Mouse (Mus musculus): ENCODE measurements around the gene Sh3yl1. TPM values are rescaled to one million over a fixed set of nuclear protein-coding genes. Genes with fewer than 3 reads are reported as not detected.

Gene Sh3yl1
- polyA plus RNA-seq, 1 experiment from 2014 or later: 52.1 TPM

DNA sequence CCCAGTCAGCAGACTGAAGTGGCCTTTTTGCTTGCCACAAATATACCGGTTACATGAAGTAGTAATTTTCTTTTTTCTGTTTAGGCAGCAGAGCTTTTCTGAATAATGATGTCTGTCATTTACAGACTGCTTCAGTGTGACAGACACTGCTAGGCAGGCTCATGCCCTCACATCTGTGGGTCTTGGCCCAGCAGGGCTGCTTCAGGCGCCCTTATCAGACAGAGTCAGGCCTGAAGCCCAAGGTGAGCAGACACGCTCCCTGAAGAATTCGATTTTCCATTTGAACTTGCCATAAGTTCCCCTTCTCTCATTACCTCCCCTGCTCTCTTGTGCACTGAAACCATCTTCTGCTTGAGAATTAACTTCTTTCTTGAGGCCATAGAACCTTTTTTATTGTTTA lies 23.5 kb upstream of the Sh3yl1 start:
- no peak for ATAC-seq (ENCODE audit: low read depth)
- Histone ChIP-seq H3K27ac (ENCODE audit: low read depth, low read length) (no peak overlapping the region), H3K4me3 (ENCODE audit: low read depth, low read length) (no peak overlapping the region), H3K36me3 (ENCODE audit: control insufficient read depth, insufficient read depth, low read length) (no peaks in the 10 kb centered on the region), H3K27me3 (ENCODE audit: control insufficient read depth, insufficient read depth, low read length) (peaks cover 20% of the 10 kb centered on the region), H3K4me1 (ENCODE audit: control insufficient read depth, insufficient read depth, low read length) (peaks cover 9% of the 10 kb centered on the region; the same call in 1 of the 2 replicates), H3K9me3 (ENCODE audit: control insufficient read depth, low read length) (no peaks in the 10 kb centered on the region), H3K4me2 (ENCODE audit: low read depth, low read length) (no peak overlapping the region), H3K9ac (replicated peaks; ENCODE audit: low read depth, low read length) (no peak overlapping the region)
- WGBS: 87% methylated on average over 4 of the region's 4 CpGs

DNA sequence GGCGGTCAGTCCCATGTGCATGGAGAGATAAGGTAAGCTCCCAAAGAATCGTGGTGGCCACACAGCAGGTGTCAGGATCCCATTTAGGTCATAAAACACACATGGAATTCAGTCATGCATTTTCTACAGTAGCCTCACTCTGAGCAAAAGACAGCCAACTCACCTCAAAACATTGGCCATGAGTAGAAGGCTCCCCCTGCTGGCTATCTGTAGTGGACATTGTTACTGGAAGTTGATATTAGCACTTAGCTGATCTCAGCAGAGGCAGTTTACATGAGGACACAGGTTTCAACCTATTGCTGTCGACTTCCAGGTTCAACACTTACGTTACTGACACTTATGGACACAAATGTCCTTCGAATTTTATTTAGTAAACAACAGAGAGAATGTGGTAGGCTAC lies 21.4 kb upstream of the Sh3yl1 start:
- Histone ChIP-seq H3K9ac (replicated peaks; ENCODE audit: low read depth, low read length) (no peak overlapping the region), H3K9me3 (ENCODE audit: control insufficient read depth, low read length) (no peaks in the 10 kb centered on the region), H3K4me3 (ENCODE audit: low read depth, low read length) (no peak overlapping the region), H3K36me3 (ENCODE audit: control insufficient read depth, insufficient read depth, low read length) (no peaks in the 10 kb centered on the region), H3K27ac (ENCODE audit: low read depth, low read length) (no peak overlapping the region), H3K4me1 (ENCODE audit: control insufficient read depth, insufficient read depth, low read length) (no peaks in the 10 kb centered on the region), H3K4me2 (ENCODE audit: low read depth, low read length) (no peak overlapping the region), H3K27me3 (ENCODE audit: control insufficient read depth, insufficient read depth, low read length) (peaks cover 4% of the 10 kb centered on the region)
- ATAC-seq (ENCODE audit: low read depth): peak; percentile 85
- 39% methylated on average over 5 of the region's 5 CpGs for WGBS

DNA sequence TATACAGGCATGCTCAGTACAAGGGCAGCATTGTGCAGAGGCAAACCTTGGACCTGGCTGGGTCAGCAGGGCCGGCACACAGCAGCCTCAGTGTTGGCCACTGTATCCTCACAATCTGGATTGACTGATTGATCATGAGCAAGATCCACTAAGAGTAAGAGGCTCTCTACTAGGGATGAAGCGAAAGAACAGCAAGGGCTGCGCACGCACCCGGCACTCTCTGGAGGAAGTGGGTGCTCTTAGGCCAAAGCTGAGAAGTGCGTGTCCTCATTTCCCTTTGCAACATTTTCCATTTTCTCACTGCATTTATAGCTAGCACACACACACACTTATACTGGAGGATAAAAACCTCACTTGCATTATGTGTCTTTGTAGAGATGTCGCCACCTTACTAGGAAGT lies 20.0 kb upstream of the Sh3yl1 start:
- no peaks in the 10 kb centered on the region for H3K36me3 ChIP-seq (ENCODE audit: control insufficient read depth, insufficient read depth, low read length)
- WGBS: 93% methylated on average over 7 of the region's 7 CpGs
- no peaks in the 10 kb centered on the region for H3K9me3 ChIP-seq (ENCODE audit: control insufficient read depth, low read length)
- no peak overlapping the region for H3K9ac ChIP-seq (replicated peaks; ENCODE audit: low read depth, low read length)
- H3K4me3 ChIP-seq (ENCODE audit: low read depth, low read length): no peak overlapping the region
- no peaks in the 10 kb centered on the region for H3K4me1 ChIP-seq (ENCODE audit: control insufficient read depth, insufficient read depth, low read length)
- H3K27me3 ChIP-seq (ENCODE audit: control insufficient read depth, insufficient read depth, low read length): no peaks in the 10 kb centered on the region
- ATAC-seq (ENCODE audit: low read depth): no peak
- no peak overlapping the region for H3K27ac ChIP-seq (ENCODE audit: low read depth, low read length)
- no peak overlapping the region for H3K4me2 ChIP-seq (ENCODE audit: low read depth, low read length)

DNA sequence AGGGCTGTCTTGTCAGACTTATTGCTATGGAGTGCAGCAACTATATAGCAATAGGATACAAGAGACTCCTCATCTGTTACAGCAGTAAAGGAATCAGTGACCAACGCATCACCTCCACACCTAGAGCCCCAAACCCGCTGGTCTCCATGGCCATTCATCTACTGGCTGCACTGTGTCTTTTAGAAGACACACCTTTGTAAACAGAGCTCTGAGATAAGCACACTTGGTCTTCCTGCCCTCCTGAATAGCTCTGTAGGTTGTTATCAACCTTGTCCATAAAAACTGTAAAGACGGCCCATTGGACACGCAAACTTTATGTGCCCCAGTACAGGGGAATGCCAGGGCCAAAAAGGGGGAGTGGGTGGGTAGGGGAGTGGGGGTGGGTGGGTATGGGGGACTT lies 14.4 kb upstream of the Sh3yl1 start:
- no peak overlapping the region for H3K27ac ChIP-seq (ENCODE audit: low read depth, low read length)
- H3K36me3 ChIP-seq (ENCODE audit: control insufficient read depth, insufficient read depth, low read length): no peaks in the 10 kb centered on the region
- no peaks in the 10 kb centered on the region for H3K9me3 ChIP-seq (ENCODE audit: control insufficient read depth, low read length)
- no peak overlapping the region for H3K4me2 ChIP-seq (ENCODE audit: low read depth, low read length)
- H3K27me3 ChIP-seq (ENCODE audit: control insufficient read depth, insufficient read depth, low read length): no peaks in the 10 kb centered on the region
- no peak overlapping the region for H3K9ac ChIP-seq (replicated peaks; ENCODE audit: low read depth, low read length)
- H3K4me3 ChIP-seq (ENCODE audit: low read depth, low read length): no peak overlapping the region
- WGBS: 96% methylated on average over 4 of the region's 4 CpGs
- ATAC-seq (ENCODE audit: low read depth): no peak
- H3K4me1 ChIP-seq (ENCODE audit: control insufficient read depth, insufficient read depth, low read length): no peaks in the 10 kb centered on the region

DNA sequence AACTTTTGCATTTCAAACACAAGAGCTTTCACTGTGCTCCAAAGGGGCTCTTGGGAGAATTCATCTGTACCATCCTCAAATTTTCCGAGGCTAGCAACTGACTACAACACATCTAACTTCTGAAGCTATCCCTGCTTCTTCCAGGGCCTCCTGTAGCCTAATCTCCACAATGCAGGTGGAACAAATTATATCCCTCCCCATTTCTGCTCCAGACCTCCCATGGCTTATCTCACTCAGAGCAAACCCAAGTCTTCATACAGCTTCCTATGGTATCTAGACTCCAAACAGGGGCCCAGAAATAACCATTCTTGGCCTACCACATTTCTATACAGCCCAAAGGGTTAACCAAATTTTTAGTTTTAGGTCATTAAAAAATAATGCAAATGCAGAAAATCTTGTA lies 2.8 kb upstream of the Sh3yl1 start:
- no peak for ATAC-seq (ENCODE audit: low read depth)
- H3K9ac ChIP-seq (replicated peaks; ENCODE audit: low read depth, low read length): no peak overlapping the region
- no peaks in the 10 kb centered on the region for H3K27me3 ChIP-seq (ENCODE audit: control insufficient read depth, insufficient read depth, low read length)
- H3K36me3 ChIP-seq (ENCODE audit: control insufficient read depth, insufficient read depth, low read length): no peaks in the 10 kb centered on the region; the same call in 1 of the 2 replicates
- WGBS: 96% methylated on average over 1 of the region's 1 CpGs
- no peak overlapping the region for H3K27ac ChIP-seq (ENCODE audit: low read depth, low read length)
- no peak overlapping the region for H3K4me2 ChIP-seq (ENCODE audit: low read depth, low read length)
- H3K9me3 ChIP-seq (ENCODE audit: control insufficient read depth, low read length): no peaks in the 10 kb centered on the region
- H3K4me3 ChIP-seq (ENCODE audit: low read depth, low read length): no peak overlapping the region
- H3K4me1 ChIP-seq (ENCODE audit: control insufficient read depth, insufficient read depth, low read length): peaks cover 13% of the 10 kb centered on the region

DNA sequence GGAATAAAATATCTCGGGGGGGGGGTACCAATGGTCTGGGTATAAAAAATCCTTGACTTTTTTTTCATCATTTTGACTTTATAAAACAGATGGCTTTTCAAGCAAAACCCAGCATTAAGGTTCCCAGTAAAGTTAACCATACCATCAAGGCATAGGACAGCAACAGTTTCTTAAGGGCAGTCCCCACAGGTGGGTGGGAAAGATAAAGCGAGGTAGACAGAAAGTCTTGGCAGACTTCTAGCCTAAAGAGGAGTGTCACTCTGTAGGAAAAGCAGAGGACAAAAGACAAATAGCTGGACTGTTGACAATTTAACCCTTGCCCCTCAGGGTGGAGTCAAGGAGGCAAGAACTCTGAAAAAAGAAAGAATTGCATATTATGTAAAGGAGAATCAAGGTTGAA lies 1.6 kb upstream of the Sh3yl1 start:
- H3K4me3 ChIP-seq (ENCODE audit: low read depth, low read length): no peak overlapping the region
- ATAC-seq (ENCODE audit: low read depth): no peak
- H3K36me3 ChIP-seq (ENCODE audit: control insufficient read depth, insufficient read depth, low read length): no peaks in the 10 kb centered on the region
- H3K9ac ChIP-seq (replicated peaks; ENCODE audit: low read depth, low read length): no peak overlapping the region
- WGBS: 87% methylated on average over 2 of the region's 2 CpGs
- no peak overlapping the region for H3K27ac ChIP-seq (ENCODE audit: low read depth, low read length)
- H3K4me2 ChIP-seq (ENCODE audit: low read depth, low read length): 0 out of 2 replicates have a peak overlapping the region, but pooled peaks have one; percentile 94
- H3K9me3 ChIP-seq (ENCODE audit: control insufficient read depth, low read length): no peaks in the 10 kb centered on the region
- H3K27me3 ChIP-seq (ENCODE audit: control insufficient read depth, insufficient read depth, low read length): no peaks in the 10 kb centered on the region
- H3K4me1 ChIP-seq (ENCODE audit: control insufficient read depth, insufficient read depth, low read length): peaks cover 13% of the 10 kb centered on the region

DNA sequence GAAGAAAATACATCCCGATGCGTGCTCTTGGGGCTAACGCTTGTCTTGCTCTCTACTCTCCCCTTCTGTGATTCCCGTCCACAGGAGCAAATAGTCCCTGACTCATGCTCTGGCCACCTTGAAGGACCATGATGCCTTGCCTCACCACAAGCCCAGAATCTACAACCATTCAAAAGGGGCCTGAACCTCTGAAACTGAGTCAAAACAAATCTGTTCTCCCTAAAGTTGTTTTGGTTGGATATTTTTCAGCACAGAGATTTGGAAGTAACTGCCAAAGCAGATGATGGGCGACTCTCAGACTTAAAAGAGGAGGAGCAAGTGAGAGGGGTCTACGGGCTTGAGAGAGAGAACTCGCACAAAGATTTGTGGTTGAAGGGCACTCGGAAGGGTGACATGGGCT lies 608 bp upstream of the Sh3yl1 start:
- no peak for ATAC-seq (ENCODE audit: low read depth)

DNA sequence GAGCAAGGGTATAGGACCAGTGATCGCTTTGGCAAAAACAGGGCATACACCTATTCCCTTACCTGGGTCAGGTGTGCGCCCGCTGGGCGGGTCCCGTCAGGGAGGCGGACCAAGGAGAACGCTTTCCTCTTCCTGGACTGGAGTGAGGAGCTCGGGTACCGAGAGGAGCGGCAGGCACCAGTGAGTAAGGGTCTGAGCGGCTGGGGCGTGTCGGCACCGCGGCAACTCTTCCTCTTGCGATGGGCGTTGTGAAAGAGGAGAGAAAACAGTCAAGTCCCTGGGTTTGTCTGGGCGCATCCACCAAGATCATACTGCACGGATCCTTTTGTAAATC lies 547 bp downstream of the Sh3yl1 start:
- Histone ChIP-seq H3K27me3 (ENCODE audit: control insufficient read depth, insufficient read depth, low read length) (no peaks in the 10 kb centered on the region), H3K9ac (replicated peaks; ENCODE audit: low read depth, low read length) (peak overlapping the region; percentile 58), H3K9me3 (ENCODE audit: control insufficient read depth, low read length) (no peaks in the 10 kb centered on the region), H3K4me2 (ENCODE audit: low read depth, low read length) (peak overlapping the region; percentile 65), H3K27ac (ENCODE audit: low read depth, low read length) (peak overlapping the region; percentile 44; the same call in 1 of the 2 replicates), H3K36me3 (ENCODE audit: control insufficient read depth, insufficient read depth, low read length) (no peaks in the 10 kb centered on the region), H3K4me1 (ENCODE audit: control insufficient read depth, insufficient read depth, low read length) (peaks cover 13% of the 10 kb centered on the region), H3K4me3 (ENCODE audit: low read depth, low read length) (peak overlapping the region; percentile 45)
- peak; percentile 74 for ATAC-seq (ENCODE audit: low read depth)
- WGBS: 0% methylated on average over 19 of the region's 19 CpGs

More for the DNA sequence above, 608 bp upstream of the Sh3yl1 start:
- H3K4me2 ChIP-seq (ENCODE audit: low read depth, low read length): peak overlapping the region; percentile 94
- H3K4me1 ChIP-seq (ENCODE audit: control insufficient read depth, insufficient read depth, low read length): peaks cover 13% of the 10 kb centered on the region
- H3K27ac ChIP-seq (ENCODE audit: low read depth, low read length): no peak overlapping the region
- H3K36me3 ChIP-seq (ENCODE audit: control insufficient read depth, insufficient read depth, low read length): no peaks in the 10 kb centered on the region
- H3K4me3 ChIP-seq (ENCODE audit: low read depth, low read length): peak overlapping the region; percentile 45
- no peaks in the 10 kb centered on the region for H3K9me3 ChIP-seq (ENCODE audit: control insufficient read depth, low read length)
- peak overlapping the region; percentile 58 for H3K9ac ChIP-seq (replicated peaks; ENCODE audit: low read depth, low read length)
- no peaks in the 10 kb centered on the region for H3K27me3 ChIP-seq (ENCODE audit: control insufficient read depth, insufficient read depth, low read length)
- WGBS: 21% methylated on average over 8 of the region's 8 CpGs

DNA sequence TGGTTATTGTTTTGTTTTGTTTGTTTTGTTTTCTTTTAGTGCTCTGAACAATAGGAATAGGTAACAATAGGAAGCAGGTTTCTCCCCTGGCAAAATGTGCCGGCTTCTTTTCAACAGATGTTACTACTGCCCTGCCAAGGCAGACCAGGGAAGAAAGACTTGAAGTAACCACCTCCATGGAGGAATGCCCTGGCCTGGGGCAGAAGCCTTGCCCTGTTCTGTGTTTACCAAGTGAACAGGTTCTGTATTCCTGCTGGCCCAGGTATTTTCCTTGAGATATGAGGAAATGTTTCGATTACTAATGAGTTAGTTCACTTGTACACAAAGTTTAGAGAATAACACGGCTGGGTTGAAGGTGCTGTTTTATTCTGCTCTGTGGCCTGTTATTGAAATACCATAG lies 1.4 kb downstream of the Sh3yl1 start:
- no peaks in the 10 kb centered on the region for H3K36me3 ChIP-seq (ENCODE audit: control insufficient read depth, insufficient read depth, low read length)
- 58% methylated on average over 3 of the region's 3 CpGs for WGBS
- no peaks in the 10 kb centered on the region for H3K9me3 ChIP-seq (ENCODE audit: control insufficient read depth, low read length)
- H3K4me1 ChIP-seq (ENCODE audit: control insufficient read depth, insufficient read depth, low read length): peaks cover 13% of the 10 kb centered on the region
- no peaks in the 10 kb centered on the region for H3K27me3 ChIP-seq (ENCODE audit: control insufficient read depth, insufficient read depth, low read length)
- H3K4me2 ChIP-seq (ENCODE audit: low read depth, low read length): peak overlapping the region; percentile 65
- no peak overlapping the region for H3K27ac ChIP-seq (ENCODE audit: low read depth, low read length)
- ATAC-seq (ENCODE audit: low read depth): no peak
- H3K9ac ChIP-seq (replicated peaks; ENCODE audit: low read depth, low read length): peak overlapping the region; percentile 58; the same call in 1 of the 2 replicates
- H3K4me3 ChIP-seq (ENCODE audit: low read depth, low read length): peak overlapping the region; percentile 45

DNA sequence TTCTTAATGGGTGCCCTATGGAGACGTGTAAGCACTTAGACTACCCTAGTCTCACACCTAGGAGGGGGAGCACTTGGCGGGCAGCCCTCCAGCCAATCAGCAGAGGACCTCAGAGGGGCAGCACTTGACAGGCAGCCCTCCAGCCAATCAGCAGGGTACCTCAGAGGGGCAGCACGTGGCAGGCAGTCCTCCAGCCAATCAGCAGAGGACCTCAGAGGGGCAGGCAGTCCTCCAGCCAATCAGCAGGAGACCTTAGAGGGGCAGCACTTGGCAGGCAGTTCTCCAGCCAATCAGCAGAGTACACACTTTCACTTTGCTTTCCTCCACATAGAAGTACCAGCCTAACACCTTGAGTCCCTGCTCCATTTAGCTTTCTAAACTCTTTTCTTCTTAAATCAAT lies 10.9 kb downstream of the Sh3yl1 start:
- no peak for ATAC-seq (ENCODE audit: low read depth)
- Histone ChIP-seq H3K4me1 (ENCODE audit: control insufficient read depth, insufficient read depth, low read length) (no peaks in the 10 kb centered on the region), H3K36me3 (ENCODE audit: control insufficient read depth, insufficient read depth, low read length) (0 out of 2 replicates have a peak, but pooled peaks cover 3% of the 10 kb centered on the region), H3K9ac (replicated peaks; ENCODE audit: low read depth, low read length) (no peak overlapping the region), H3K27me3 (ENCODE audit: control insufficient read depth, insufficient read depth, low read length) (no peaks in the 10 kb centered on the region), H3K27ac (ENCODE audit: low read depth, low read length) (no peak overlapping the region), H3K4me3 (ENCODE audit: low read depth, low read length) (no peak overlapping the region), H3K9me3 (ENCODE audit: control insufficient read depth, low read length) (no peaks in the 10 kb centered on the region), H3K4me2 (ENCODE audit: low read depth, low read length) (no peak overlapping the region)
- WGBS: 87% methylated on average over 3 of the region's 3 CpGs

Measured in neural tube, embryonic 14.5 days (tissue).